Mouse (Mus musculus): Measurements from ENCODE around the gene Thada. TPM values are rescaled to one million over a fixed set of nuclear protein-coding genes. Genes with fewer than 3 reads are reported as not detected.

The Thada gene
- polyA plus RNA-seq, 1 experiment from 2014 or later: 15.9 TPM

DNA sequence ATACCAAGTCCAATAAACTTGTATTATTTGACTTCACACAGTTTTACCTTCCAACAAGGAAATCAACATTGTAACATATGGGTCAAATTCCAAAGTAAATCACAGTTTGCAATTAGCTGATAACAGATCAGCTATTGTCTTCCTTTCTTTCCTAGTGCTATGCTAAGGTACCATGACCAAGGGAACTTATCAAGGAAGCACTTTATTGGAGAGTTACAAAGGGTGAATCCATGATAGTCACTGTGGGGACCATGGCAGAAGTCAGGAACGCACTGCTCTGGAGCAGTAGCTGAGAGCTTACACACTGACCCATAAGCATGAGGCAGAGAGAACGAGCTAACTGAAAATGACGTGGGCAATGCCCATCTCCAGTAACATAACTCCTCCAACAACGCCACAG lies 89.1 kb downstream of the Thada start:
- H3K9ac ChIP-seq (replicated peaks; ENCODE audit: low read depth, low read length): no peak overlapping the region
- WGBS: 93% methylated on average over 4 of the region's 4 CpGs
- H3K4me3 ChIP-seq (ENCODE audit: low read depth, low read length): no peak overlapping the region
- H3K4me2 ChIP-seq (replicated peaks; ENCODE audit: low read depth, low read length): no peak overlapping the region
- H3K27ac ChIP-seq (ENCODE audit: low read length): no peak overlapping the region
- H3K27me3 ChIP-seq (ENCODE audit: control insufficient read depth, insufficient read depth, low read length): no peaks in the 10 kb centered on the region
- peaks cover 2% of the 10 kb centered on the region; the same call in 1 of the 2 replicates for H3K36me3 ChIP-seq (ENCODE audit: control insufficient read depth, insufficient read depth, low read length)
- H3K9me3 ChIP-seq (ENCODE audit: control insufficient read depth, low read depth, low read length): no peaks in the 10 kb centered on the region
- no peak for ATAC-seq (ENCODE audit: insufficient number of reproducible peaks, insufficient read depth, low FRiP score, low read depth)
- no peaks in the 10 kb centered on the region for H3K4me1 ChIP-seq (ENCODE audit: control insufficient read depth, insufficient read depth, low read length)

DNA sequence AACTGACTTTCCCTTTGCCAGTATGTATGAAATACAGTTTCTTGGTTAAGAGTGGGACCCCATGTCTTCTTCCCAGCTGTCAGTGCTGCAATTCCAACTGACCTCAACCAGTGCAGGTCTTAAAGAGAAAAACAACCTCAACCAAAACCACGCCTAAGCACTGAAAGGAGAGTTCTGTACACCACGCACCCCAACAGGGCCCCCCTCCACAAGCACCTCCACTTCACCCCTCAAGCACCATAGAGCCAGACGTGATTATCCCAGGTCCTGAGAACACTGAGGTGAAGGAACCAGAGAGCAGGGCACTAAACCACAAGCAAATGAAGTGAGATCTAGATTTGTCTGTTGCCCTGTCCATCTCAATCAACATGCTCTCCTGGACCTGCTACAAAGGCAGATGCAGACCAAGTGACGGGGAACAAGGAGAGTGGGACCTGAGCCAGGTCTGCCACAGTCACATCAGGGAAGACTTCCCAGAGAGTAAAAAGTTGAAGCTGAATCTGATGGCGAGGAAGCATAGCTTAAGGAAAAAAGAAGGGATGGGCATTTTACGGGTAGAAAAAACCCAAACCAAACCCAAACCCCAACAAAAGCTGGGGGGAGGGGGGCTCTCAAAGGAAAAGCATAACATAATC lies 93.5 kb downstream of the Thada start:
- peaks cover 20% of the 10 kb centered on the region for H3K4me1 ChIP-seq (ENCODE audit: control insufficient read depth, insufficient read depth, low read length)
- H3K9ac ChIP-seq (replicated peaks; ENCODE audit: low read depth, low read length): no peak overlapping the region
- no peaks in the 10 kb centered on the region for H3K27me3 ChIP-seq (ENCODE audit: control insufficient read depth, insufficient read depth, low read length)
- 75% methylated on average over 6 of the region's 6 CpGs for WGBS
- no peaks in the 10 kb centered on the region; the same call in 1 of the 2 replicates for H3K36me3 ChIP-seq (ENCODE audit: control insufficient read depth, insufficient read depth, low read length)
- no peak for ATAC-seq (ENCODE audit: insufficient number of reproducible peaks, insufficient read depth, low FRiP score, low read depth)
- no peak overlapping the region for H3K4me3 ChIP-seq (ENCODE audit: low read depth, low read length)
- H3K9me3 ChIP-seq (ENCODE audit: control insufficient read depth, low read depth, low read length): no peaks in the 10 kb centered on the region
- H3K4me2 ChIP-seq (replicated peaks; ENCODE audit: low read depth, low read length): no peak overlapping the region
- no peak overlapping the region for H3K27ac ChIP-seq (ENCODE audit: low read length)

DNA sequence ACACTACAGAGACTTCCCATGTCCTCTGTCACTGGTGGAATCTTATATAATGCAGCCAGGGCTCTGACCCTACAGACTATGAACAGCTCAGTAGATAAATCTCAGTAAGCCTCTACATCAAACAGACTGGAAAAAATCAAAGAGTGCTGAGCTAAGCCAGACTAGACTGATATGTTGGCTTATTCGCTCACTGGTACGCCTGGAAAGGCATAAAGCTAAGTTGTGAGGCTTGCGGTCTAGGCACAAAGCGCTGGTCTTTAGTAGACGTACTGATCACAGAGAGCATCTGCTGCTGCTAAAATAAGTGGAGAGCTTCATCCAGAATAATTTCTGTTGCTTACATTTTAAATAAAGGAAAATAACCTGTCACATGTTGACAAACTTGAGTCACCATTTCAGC lies 95.6 kb downstream of the Thada start:
- 55% methylated on average over 5 of the region's 5 CpGs for WGBS
- no peak overlapping the region for H3K4me2 ChIP-seq (replicated peaks; ENCODE audit: low read depth, low read length)
- H3K36me3 ChIP-seq (ENCODE audit: control insufficient read depth, insufficient read depth, low read length): no peaks in the 10 kb centered on the region
- no peaks in the 10 kb centered on the region for H3K9me3 ChIP-seq (ENCODE audit: control insufficient read depth, low read depth, low read length)
- H3K27me3 ChIP-seq (ENCODE audit: control insufficient read depth, insufficient read depth, low read length): no peaks in the 10 kb centered on the region
- no peak overlapping the region for H3K9ac ChIP-seq (replicated peaks; ENCODE audit: low read depth, low read length)
- peak overlapping the region; percentile 11; the same call in 1 of the 2 replicates for H3K27ac ChIP-seq (ENCODE audit: low read length)
- ATAC-seq (ENCODE audit: insufficient number of reproducible peaks, insufficient read depth, low FRiP score, low read depth): no peak
- peaks cover 29% of the 10 kb centered on the region for H3K4me1 ChIP-seq (ENCODE audit: control insufficient read depth, insufficient read depth, low read length)
- H3K4me3 ChIP-seq (ENCODE audit: low read depth, low read length): no peak overlapping the region

DNA sequence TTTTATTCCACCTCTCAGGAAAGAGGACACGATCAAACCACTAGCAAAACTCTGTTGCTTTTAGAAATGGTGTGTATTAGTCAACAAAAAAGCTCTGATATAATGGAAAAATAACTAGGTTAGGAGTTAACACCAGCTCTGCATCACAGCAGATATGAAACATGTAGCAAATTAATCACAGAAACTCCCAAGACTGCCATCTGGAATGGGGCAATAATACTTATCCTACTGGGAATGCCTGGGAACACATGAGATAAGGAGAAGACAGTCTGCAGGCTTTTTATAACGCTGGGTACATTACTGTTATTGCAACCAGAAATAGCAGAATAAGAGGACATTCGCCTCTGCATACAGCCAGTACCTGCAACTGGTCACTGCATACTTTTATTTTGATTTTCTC lies 96.2 kb downstream of the Thada start:
- Histone ChIP-seq H3K4me2 (replicated peaks; ENCODE audit: low read depth, low read length) (no peak overlapping the region), H3K27ac (ENCODE audit: low read length) (peak overlapping the region; percentile 33; the same call in 1 of the 2 replicates), H3K9me3 (ENCODE audit: control insufficient read depth, low read depth, low read length) (no peaks in the 10 kb centered on the region), H3K9ac (replicated peaks; ENCODE audit: low read depth, low read length) (no peak overlapping the region), H3K4me3 (ENCODE audit: low read depth, low read length) (no peak overlapping the region), H3K36me3 (ENCODE audit: control insufficient read depth, insufficient read depth, low read length) (no peaks in the 10 kb centered on the region), H3K4me1 (ENCODE audit: control insufficient read depth, insufficient read depth, low read length) (peaks cover 35% of the 10 kb centered on the region), H3K27me3 (ENCODE audit: control insufficient read depth, insufficient read depth, low read length) (no peaks in the 10 kb centered on the region)
- WGBS: 73% methylated on average over 3 of the region's 3 CpGs
- ATAC-seq (ENCODE audit: insufficient number of reproducible peaks, insufficient read depth, low FRiP score, low read depth): no peak

DNA sequence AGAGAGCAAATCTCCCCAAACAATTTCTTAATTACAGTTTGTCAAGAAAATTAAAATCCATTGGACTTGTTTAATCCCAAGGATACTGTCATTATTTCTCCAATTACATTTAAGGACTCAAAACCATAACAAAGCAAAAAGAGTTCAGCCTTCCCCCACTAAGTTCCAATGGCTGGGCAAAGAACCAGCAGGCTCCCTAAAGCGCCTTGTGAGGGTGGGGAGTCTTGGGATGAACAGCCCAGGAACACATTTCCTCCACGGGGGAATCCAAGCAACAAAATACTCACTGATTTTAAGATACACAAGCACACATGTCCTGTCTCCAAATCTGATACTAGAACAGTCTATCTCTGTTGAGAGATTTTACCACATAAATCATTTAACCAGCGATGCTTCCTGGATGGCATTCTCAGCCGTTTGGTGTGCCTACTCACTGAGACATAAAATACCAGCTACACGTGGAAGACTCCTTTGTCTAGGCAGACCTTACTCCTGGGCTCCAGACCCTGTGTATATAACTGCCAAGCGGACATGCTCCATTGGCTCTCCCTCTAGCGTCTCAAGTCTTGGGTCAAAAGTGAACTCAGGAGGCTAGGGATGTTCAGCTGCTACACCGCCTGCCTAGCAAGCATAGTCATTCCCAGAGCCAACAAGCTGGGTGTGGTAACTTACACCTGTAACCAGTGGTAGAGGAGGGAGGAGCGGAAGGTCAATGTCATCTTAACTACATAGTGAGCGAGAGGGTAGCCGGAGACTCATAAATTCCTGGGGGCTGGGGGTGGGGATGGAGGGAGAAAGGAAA lies 97.6 kb downstream of the Thada start:
- whole genome bisulfite sequencing: 50% methylated on average over 11 of the region's 11 CpGs
- H3K27me3 ChIP-seq (ENCODE audit: control insufficient read depth, insufficient read depth, low read length): no peaks in the 10 kb centered on the region
- no peak overlapping the region for H3K4me2 ChIP-seq (replicated peaks; ENCODE audit: low read depth, low read length)
- no peaks in the 10 kb centered on the region for H3K36me3 ChIP-seq (ENCODE audit: control insufficient read depth, insufficient read depth, low read length)
- peaks cover 45% of the 10 kb centered on the region for H3K4me1 ChIP-seq (ENCODE audit: control insufficient read depth, insufficient read depth, low read length)
- H3K9me3 ChIP-seq (ENCODE audit: control insufficient read depth, low read depth, low read length): no peaks in the 10 kb centered on the region
- no peak overlapping the region for H3K9ac ChIP-seq (replicated peaks; ENCODE audit: low read depth, low read length)
- no peak overlapping the region for H3K4me3 ChIP-seq (ENCODE audit: low read depth, low read length)
- peak overlapping the region; percentile 78 for H3K27ac ChIP-seq (ENCODE audit: low read length)
- ATAC-seq (ENCODE audit: insufficient number of reproducible peaks, insufficient read depth, low FRiP score, low read depth): no peak

DNA sequence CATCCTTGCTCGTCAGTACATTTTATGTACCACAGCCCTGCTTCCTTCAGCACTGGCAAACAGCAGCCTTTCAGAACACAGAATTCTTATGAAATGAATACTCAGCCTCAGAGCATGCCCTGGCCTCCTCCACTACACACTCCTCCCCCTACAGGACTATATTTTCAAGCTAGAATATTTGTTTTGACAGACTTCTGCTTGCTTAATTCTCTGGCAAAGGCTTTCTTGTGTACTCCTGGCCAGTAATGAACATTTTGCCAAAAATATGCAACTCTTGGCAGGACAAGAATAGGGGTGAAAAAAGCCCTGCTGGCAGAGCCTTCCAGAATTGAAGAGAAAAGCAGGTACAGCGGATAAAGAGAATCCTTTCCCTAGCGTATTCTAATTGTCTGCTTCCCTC lies 98.3 kb downstream of the Thada start:
- H3K9ac ChIP-seq (replicated peaks; ENCODE audit: low read depth, low read length): no peak overlapping the region
- H3K4me1 ChIP-seq (ENCODE audit: control insufficient read depth, insufficient read depth, low read length): peaks cover 45% of the 10 kb centered on the region
- no peak for ATAC-seq (ENCODE audit: insufficient number of reproducible peaks, insufficient read depth, low FRiP score, low read depth)

DNA sequence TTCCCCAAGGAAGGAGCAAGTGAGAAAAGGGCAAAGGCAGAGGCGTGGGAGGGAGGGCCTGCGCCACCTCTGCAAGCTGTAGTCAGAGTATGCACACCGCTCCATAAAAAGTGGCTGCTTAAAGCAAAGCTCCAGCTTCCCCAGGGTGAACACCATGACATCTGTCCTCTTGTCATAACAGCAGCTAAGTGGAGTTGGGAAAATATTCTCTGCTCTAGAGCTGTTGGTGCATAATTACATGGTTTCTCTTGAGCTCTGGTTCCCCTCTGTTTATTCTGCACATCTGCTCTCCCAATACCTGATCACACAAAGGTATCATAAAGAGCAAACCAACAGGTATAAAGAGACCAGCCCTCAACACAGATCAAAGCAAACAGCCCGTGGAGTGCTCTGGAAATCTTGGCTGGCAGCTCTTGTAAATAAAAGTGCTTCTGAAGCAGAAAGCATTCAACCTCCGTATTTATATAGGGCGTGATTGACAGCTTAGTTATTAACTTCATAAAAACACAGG lies 100.2 kb downstream of the Thada start:
- peak overlapping the region; percentile 87 for H3K27ac ChIP-seq (ENCODE audit: low read length)
- no peak overlapping the region for H3K9ac ChIP-seq (replicated peaks; ENCODE audit: low read depth, low read length)
- ATAC-seq (ENCODE audit: insufficient number of reproducible peaks, insufficient read depth, low FRiP score, low read depth): peak; percentile 77
- H3K4me2 ChIP-seq (replicated peaks; ENCODE audit: low read depth, low read length): no peak overlapping the region
- peaks cover 45% of the 10 kb centered on the region for H3K4me1 ChIP-seq (ENCODE audit: control insufficient read depth, insufficient read depth, low read length)
- peaks cover 2% of the 10 kb centered on the region; the same call in 1 of the 2 replicates for H3K36me3 ChIP-seq (ENCODE audit: control insufficient read depth, insufficient read depth, low read length)
- no peaks in the 10 kb centered on the region for H3K27me3 ChIP-seq (ENCODE audit: control insufficient read depth, insufficient read depth, low read length)
- 18% methylated on average over 6 of the region's 6 CpGs for WGBS
- H3K9me3 ChIP-seq (ENCODE audit: control insufficient read depth, low read depth, low read length): no peaks in the 10 kb centered on the region
- no peak overlapping the region for H3K4me3 ChIP-seq (ENCODE audit: low read depth, low read length)

More for the DNA sequence above, 98.3 kb downstream of the Thada start:
- WGBS: 34% methylated on average over 3 of the region's 3 CpGs
- Histone ChIP-seq H3K27ac (ENCODE audit: low read length) (peak overlapping the region; percentile 78), H3K9me3 (ENCODE audit: control insufficient read depth, low read depth, low read length) (no peaks in the 10 kb centered on the region), H3K36me3 (ENCODE audit: control insufficient read depth, insufficient read depth, low read length) (no peaks in the 10 kb centered on the region), H3K27me3 (ENCODE audit: control insufficient read depth, insufficient read depth, low read length) (no peaks in the 10 kb centered on the region), H3K4me3 (ENCODE audit: low read depth, low read length) (no peak overlapping the region), H3K4me2 (replicated peaks; ENCODE audit: low read depth, low read length) (no peak overlapping the region)

DNA sequence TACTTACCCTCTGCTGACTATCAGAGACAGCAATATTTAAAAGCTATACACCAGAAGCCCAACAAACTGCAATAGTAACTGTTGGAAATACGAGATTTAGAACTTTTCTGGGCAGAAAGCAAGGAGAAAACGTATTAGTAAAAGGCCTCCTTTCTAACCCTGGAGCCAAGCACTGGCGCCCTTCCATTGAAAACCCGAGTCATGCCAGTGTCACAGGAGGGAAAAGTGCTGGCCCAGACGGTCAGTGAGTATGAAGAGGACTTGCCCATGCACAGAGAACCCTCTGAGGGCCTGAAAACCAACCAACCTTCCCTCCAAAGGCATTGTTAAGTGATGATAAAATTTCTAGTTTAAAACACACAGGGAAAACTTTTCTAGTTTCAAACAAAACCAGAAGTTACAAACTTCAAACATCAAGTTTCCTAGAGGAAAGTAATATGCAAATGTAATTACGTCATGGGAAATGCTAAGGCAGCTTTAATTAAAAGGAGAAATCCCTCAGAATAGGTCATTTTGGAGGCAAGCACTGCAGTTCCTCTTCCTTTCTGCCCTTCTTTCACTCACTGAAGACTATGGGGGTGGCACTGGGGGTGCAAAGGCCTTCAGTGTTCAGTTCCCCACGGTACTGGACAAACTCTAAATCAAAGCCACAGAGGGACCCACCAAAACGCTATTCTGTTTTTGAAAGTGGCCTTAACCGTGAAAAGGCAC lies 100.8 kb downstream of the Thada start:
- no peaks in the 10 kb centered on the region for H3K27me3 ChIP-seq (ENCODE audit: control insufficient read depth, insufficient read depth, low read length)
- no peak overlapping the region for H3K4me2 ChIP-seq (replicated peaks; ENCODE audit: low read depth, low read length)
- H3K36me3 ChIP-seq (ENCODE audit: control insufficient read depth, insufficient read depth, low read length): peaks cover 2% of the 10 kb centered on the region; the same call in 1 of the 2 replicates
- H3K4me3 ChIP-seq (ENCODE audit: low read depth, low read length): no peak overlapping the region
- WGBS: 51% methylated on average over 9 of the region's 9 CpGs
- no peaks in the 10 kb centered on the region for H3K9me3 ChIP-seq (ENCODE audit: control insufficient read depth, low read depth, low read length)
- no peak overlapping the region for H3K9ac ChIP-seq (replicated peaks; ENCODE audit: low read depth, low read length)
- no peak for ATAC-seq (ENCODE audit: insufficient number of reproducible peaks, insufficient read depth, low FRiP score, low read depth)
- peak overlapping the region; percentile 87 for H3K27ac ChIP-seq (ENCODE audit: low read length)
- H3K4me1 ChIP-seq (ENCODE audit: control insufficient read depth, insufficient read depth, low read length): peaks cover 45% of the 10 kb centered on the region

Measured in stomach, embryonic 14.5 days (tissue).